Mouse (Mus musculus) granulocyte monocyte progenitor cell, adult 5-6 weeks (primary cell): ENCODE measurements around the gene B9d1. TPM values are rescaled to one million over a fixed set of nuclear protein-coding genes. Genes with fewer than 3 reads are reported as not detected.

ENCODE experiments used
- ATAC-seq: replicated peaks from 2 replicates; pipeline ENCODE4 v1.8.0; 2016; ENCODE audit warnings: mild to moderate bottlenecking, moderate TSS enrichment, inconsistent platforms; ENCODE audit not compliant: poor library complexity, severe bottlenecking
- total RNA-seq, 2 experiments: library from RNA; stranded (forward) in 1 of 2; stranded (reverse) in 1 of 2; fragments of 200-712, 200-1000 nt in 1 of 2; fragments of >200 nt in 1 of 2; fragmentation: Nextera tagmentation in 1 of 2; gene quantifications; 2 replicates each; pipeline ENCODE4 v1.2.3; 2014 to 2017

B9d1 gene
- total RNA-seq, 2 experiments from 2014 or later, result not detected

- no peak for ATAC-seq
Measured at GRCm38 (mm10) chr11:61535530-61535929, 30.6 kb downstream of the B9d1 start.

- ATAC-seq, result no peak
Measured at GRCm38 (mm10) chr11:61536952-61537351, 32.0 kb downstream of the B9d1 start.

GRCm38 (mm10) chr11:61537362-61537761 lies 32.4 kb downstream of the B9d1 start:
- ATAC-seq, result no peak

- ATAC-seq, result no peak
Measured at GRCm38 (mm10) chr11:61540642-61541041, 35.7 kb downstream of the B9d1 start.

GRCm38 (mm10) chr11:61541106-61541505 lies 36.2 kb downstream of the B9d1 start:
- no peak for ATAC-seq

GRCm38 (mm10) chr11:61545586-61545985 lies 40.6 kb downstream of the B9d1 start:
- no peak for ATAC-seq

- no peak for ATAC-seq
Measured at GRCm38 (mm10) chr11:61546452-61546851, 41.5 kb downstream of the B9d1 start.

- ATAC-seq, result no peak
Measured at GRCm38 (mm10) chr11:61547710-61548109, 42.8 kb downstream of the B9d1 start.

GRCm38 (mm10) chr11:61550631-61551030 lies 45.7 kb downstream of the B9d1 start:
- no peak for ATAC-seq

GRCm38 (mm10) chr11:61553015-61553754 lies 48.2 kb downstream of the B9d1 start:
- no peak for ATAC-seq

GRCm38 (mm10) chr11:61559572-61559971 lies 54.6 kb downstream of the B9d1 start:
- ATAC-seq, result no peak

GRCm38 (mm10) chr11:61562421-61562820 lies 57.5 kb downstream of the B9d1 start:
- no peak; the same call in 1 of the 2 replicates for ATAC-seq

Other genes starting within 250 kb of the B9d1 start
- gene Aldh3a2, start 237.7 kb upstream of the B9d1 start, total RNA-seq (2014; fragmentation: Nextera tagmentation), result 18.5 and 20.9 TPM in 2 replicates
- 22.3 and 27.3 TPM in 2 replicates for gene Aldh3a2, start 237.7 kb upstream of the B9d1 start, total RNA-seq (2017)
- not detected in 2 replicates for gene Slc47a2, start 162.3 kb upstream of the B9d1 start, total RNA-seq (2014; fragmentation: Nextera tagmentation)
- not detected in 2 replicates for gene Slc47a2, start 162.3 kb upstream of the B9d1 start, total RNA-seq (2017)
- gene Slc47a1, start 126.8 kb upstream of the B9d1 start, total RNA-seq (2014; fragmentation: Nextera tagmentation), result not detected in 2 replicates
- gene Slc47a1, start 126.8 kb upstream of the B9d1 start, total RNA-seq (2017), result not detected in 2 replicates
- not detected in 2 replicates for gene Rnf112, start 51.0 kb upstream of the B9d1 start, total RNA-seq (2014; fragmentation: Nextera tagmentation)
- gene Rnf112, start 51.0 kb upstream of the B9d1 start, total RNA-seq (2017), result not detected in 2 replicates
- not detected in 2 replicates for gene Mfap4, start 19.7 kb upstream of the B9d1 start, total RNA-seq (2014; fragmentation: Nextera tagmentation)
- not detected in 2 replicates for gene Mfap4, start 19.7 kb upstream of the B9d1 start, total RNA-seq (2017)
- gene Mapk7, start 10.7 kb upstream of the B9d1 start, total RNA-seq (2014; fragmentation: Nextera tagmentation), result 9.2 and 12.9 TPM in 2 replicates
- gene Mapk7, start 10.7 kb upstream of the B9d1 start, total RNA-seq (2017), result 5.9 and 13.1 TPM in 2 replicates
- not detected in 2 replicates for gene Epn2, start 74.5 kb downstream of the B9d1 start, total RNA-seq (2014; fragmentation: Nextera tagmentation)
- gene Epn2, start 74.5 kb downstream of the B9d1 start, total RNA-seq (2017), result not detected in 2 replicates
- 2.0 TPM in 1 of 2 replicates, not detected in the other for gene Grap, start 148.1 kb downstream of the B9d1 start, total RNA-seq (2014; fragmentation: Nextera tagmentation)
- 0.30 and 0.31 TPM in 2 replicates for gene Grap, start 148.1 kb downstream of the B9d1 start, total RNA-seq (2017)
- gene Fam83g, start 178.9 kb downstream of the B9d1 start, total RNA-seq (2014; fragmentation: Nextera tagmentation), result not detected in 2 replicates
- not detected in 2 replicates for gene Fam83g, start 178.9 kb downstream of the B9d1 start, total RNA-seq (2017)
- gene Slc5a10, start 215.7 kb downstream of the B9d1 start, total RNA-seq (2014; fragmentation: Nextera tagmentation), result not detected in 2 replicates
- not detected in 2 replicates for gene Slc5a10, start 215.7 kb downstream of the B9d1 start, total RNA-seq (2017)